Mouse (Mus musculus): Measurements from ENCODE around the gene Ccl25. TPM values are rescaled to one million over a fixed set of nuclear protein-coding genes. Genes with fewer than 3 reads are reported as not detected.

The Ccl25 gene
- polyA plus RNA-seq (2014; fragmentation: Illumina TruSeq; extraction: RNeasy Lipid Tissue Mini Kit (QIAGEN cat#74804); ENCODE audit: insufficient read depth, low read depth, low replicate concordance): 5.3 TPM

GRCm38 (mm10) chr8:4324983-4325750 lies at the start of gene Ccl25, which contains the start of gene Elavl1:
Gene Ccl25 (plus strand): TSS chr8:4325210.
Gene Elavl1 (minus strand): TSS chr8:4325413.

GRCm38 (mm10) chr8:4275275-4276110 lies 49.5 kb upstream of the Ccl25 start, which contains the start of gene Timm44:
Gene Timm44 (minus strand): TSS chr8:4275913.

Other genes starting within 250 kb of the Ccl25 start
- gene Cd209f, start 219.4 kb upstream of the Ccl25 start, polyA plus RNA-seq (2014; fragmentation: Illumina TruSeq; extraction: RNeasy Lipid Tissue Mini Kit (QIAGEN cat#74804); ENCODE audit: insufficient read depth, low read depth, low replicate concordance): 9.0 TPM
- 3.0 TPM for gene Cd209g, start 191.1 kb upstream of the Ccl25 start, polyA plus RNA-seq (2014; fragmentation: Illumina TruSeq; extraction: RNeasy Lipid Tissue Mini Kit (QIAGEN cat#74804); ENCODE audit: insufficient read depth, low read depth, low replicate concordance)
- 7.3 TPM for gene Evi5l, start 158.6 kb upstream of the Ccl25 start, polyA plus RNA-seq (2014; fragmentation: Illumina TruSeq; extraction: RNeasy Lipid Tissue Mini Kit (QIAGEN cat#74804); ENCODE audit: insufficient read depth, low read depth, low replicate concordance)
- gene Prr36, start 107.8 kb upstream of the Ccl25 start, polyA plus RNA-seq (2014; fragmentation: Illumina TruSeq; extraction: RNeasy Lipid Tissue Mini Kit (QIAGEN cat#74804); ENCODE audit: insufficient read depth, low read depth, low replicate concordance): 0.68 TPM
- gene Lrrc8e, start 98.4 kb upstream of the Ccl25 start, polyA plus RNA-seq (2014; fragmentation: Illumina TruSeq; extraction: RNeasy Lipid Tissue Mini Kit (QIAGEN cat#74804); ENCODE audit: insufficient read depth, low read depth, low replicate concordance): 2.7 TPM
- 20.6 TPM for gene Map2k7, start 86.5 kb upstream of the Ccl25 start, polyA plus RNA-seq (2014; fragmentation: Illumina TruSeq; extraction: RNeasy Lipid Tissue Mini Kit (QIAGEN cat#74804); ENCODE audit: insufficient read depth, low read depth, low replicate concordance)
- gene Gm49320, start 86.3 kb upstream of the Ccl25 start, polyA plus RNA-seq (2014; fragmentation: Illumina TruSeq; extraction: RNeasy Lipid Tissue Mini Kit (QIAGEN cat#74804); ENCODE audit: insufficient read depth, low read depth, low replicate concordance): 0.21 TPM
- 2.6 TPM for gene Tgfbr3l, start 77.0 kb upstream of the Ccl25 start, polyA plus RNA-seq (2014; fragmentation: Illumina TruSeq; extraction: RNeasy Lipid Tissue Mini Kit (QIAGEN cat#74804); ENCODE audit: insufficient read depth, low read depth, low replicate concordance)
- 16.5 TPM for gene Snapc2, start 72.1 kb upstream of the Ccl25 start, polyA plus RNA-seq (2014; fragmentation: Illumina TruSeq; extraction: RNeasy Lipid Tissue Mini Kit (QIAGEN cat#74804); ENCODE audit: insufficient read depth, low read depth, low replicate concordance)
- gene Ctxn1, start 65.9 kb upstream of the Ccl25 start, polyA plus RNA-seq (2014; fragmentation: Illumina TruSeq; extraction: RNeasy Lipid Tissue Mini Kit (QIAGEN cat#74804); ENCODE audit: insufficient read depth, low read depth, low replicate concordance): 17.2 TPM
- 32.0 TPM for gene Timm44, start 49.3 kb upstream of the Ccl25 start, polyA plus RNA-seq (2014; fragmentation: Illumina TruSeq; extraction: RNeasy Lipid Tissue Mini Kit (QIAGEN cat#74804); ENCODE audit: insufficient read depth, low read depth, low replicate concordance)
- gene Elavl1, start 203 bp downstream of the Ccl25 start, polyA plus RNA-seq (2014; fragmentation: Illumina TruSeq; extraction: RNeasy Lipid Tissue Mini Kit (QIAGEN cat#74804); ENCODE audit: insufficient read depth, low read depth, low replicate concordance): 31.1 TPM
- 22.1 TPM for gene Cers4, start 167.8 kb downstream of the Ccl25 start, polyA plus RNA-seq (2014; fragmentation: Illumina TruSeq; extraction: RNeasy Lipid Tissue Mini Kit (QIAGEN cat#74804); ENCODE audit: insufficient read depth, low read depth, low replicate concordance)